Comparison of ENCODE assay signal across 20 mouse cellular contexts in the genomic region with DNA sequence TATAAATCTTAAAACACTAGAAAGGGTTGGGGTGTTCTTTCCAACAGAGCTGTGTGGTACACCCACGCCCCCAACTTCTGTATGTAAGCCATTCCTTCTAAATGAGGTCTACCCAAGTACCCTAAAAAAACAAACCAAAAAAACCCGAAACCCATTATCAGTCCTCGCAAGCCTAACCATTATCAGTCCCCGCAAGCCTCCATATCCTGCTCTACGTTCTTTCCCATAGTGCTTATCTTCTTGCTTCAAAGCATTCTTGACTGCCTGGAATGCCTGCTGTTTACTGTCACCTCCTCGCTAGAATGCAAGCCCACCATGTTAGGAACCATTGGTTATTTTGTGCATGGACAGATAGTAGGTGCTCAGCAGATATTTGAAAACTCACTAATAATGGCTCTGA. TPM values are rescaled to one million over a fixed set of nuclear protein-coding genes. Genes with fewer than 3 reads are reported as not detected.
DNase-seq lines count a peak whose midpoint lies in the region; ATAC-seq and TF ChIP-seq lines count a peak whose summit lies in the region.
"Had no signal": no experiment of that assay in that cellular context is flagged by ENCODE, and none has a peak within 500 bp of the region (broad histone marks: within the 10 kb centered on the region; RNA-seq: fewer than 3 reads in every experiment).

No protein-coding gene starts in this region.

- H3K36me3 ChIP-seq in heart, postnatal 0 days (replicated peaks; ENCODE audit: control insufficient read depth, insufficient read depth, low read length) = no peaks in the 10 kb centered on the region
- no peaks in the 10 kb centered on the region for H3K36me3 ChIP-seq in liver, postnatal 0 days (replicated peaks; ENCODE audit: insufficient read depth, low read length)
- H3K36me3 ChIP-seq: hindbrain, embryonic 10.5 days had no signal

- 21% methylated on average over 6 of the region's 6 CpGs for WGBS in heart, postnatal 0 days
- 39% methylated on average over 6 of the region's 6 CpGs for WGBS in liver, postnatal 0 days (ENCODE audit: insufficient replicate concordance)

- no peaks in the 10 kb centered on the region for H3K27me3 ChIP-seq in heart, postnatal 0 days (ENCODE audit: control insufficient read depth, insufficient read depth, low read length)
- H3K27me3 ChIP-seq in liver, postnatal 0 days (ENCODE audit: insufficient read depth, low read length) = no peaks in the 10 kb centered on the region
- H3K27me3 ChIP-seq: forebrain, embryonic 13.5 days had no signal

- no peak overlapping the region for H3K9ac ChIP-seq in heart, postnatal 0 days (replicated peaks; ENCODE audit: low read depth, low read length)
- no peak overlapping the region for H3K9ac ChIP-seq in liver, postnatal 0 days (replicated peaks)
- H3K9ac ChIP-seq: forebrain, embryonic 13.5 days; lung, embryonic 14.5 days had no signal

- ATAC-seq in heart, postnatal 0 days (ENCODE audit: insufficient read depth, low read depth) = peak; percentile 45; the same call in 1 of the 2 replicates
- ATAC-seq in erythroid progenitor cell, adult 5-6 weeks (replicated peaks; ENCODE audit: low FRiP score, poor library complexity, severe bottlenecking) = peak; percentile 81
- peak; percentile 76 for ATAC-seq in liver, postnatal 0 days
- ATAC-seq: CD4-positive, CD25-positive, alpha-beta regulatory T cell, adult 4 months; forebrain, embryonic 13.5 days; midbrain, embryonic 16.5 days had no signal

- peaks cover 7% of the 10 kb centered on the region for H3K4me1 ChIP-seq in heart, postnatal 0 days (ENCODE audit: control insufficient read depth, insufficient read depth)
- peaks cover 6% of the 10 kb centered on the region; the same call in 1 of the 2 replicates for H3K4me1 ChIP-seq in liver, postnatal 0 days (ENCODE audit: insufficient read depth)

- peak overlapping the region; percentile 38; the same call in 1 of the 2 replicates for H3K27ac ChIP-seq in heart, postnatal 0 days (ENCODE audit: low read depth)
- H3K27ac ChIP-seq in liver, postnatal 0 days (ENCODE audit: low read depth) = no peak overlapping the region
- H3K27ac ChIP-seq: forebrain, embryonic 13.5 days; hindbrain, embryonic 10.5 days had no signal

- no peak; the same call in 1 of the 2 replicates for TF ChIP-seq CTCF in heart, postnatal 0 days (IDR thresholded peaks at IDR 0.05; ENCODE audit: low read depth)
- no peak for TF ChIP-seq CTCF in liver, postnatal 0 days (IDR thresholded peaks at IDR 0.05; ENCODE audit: low read depth)

- H3K4me3 ChIP-seq in heart, postnatal 0 days (ENCODE audit: low read depth, low read length) = no peak overlapping the region
- no peak overlapping the region for H3K4me3 ChIP-seq in liver, postnatal 0 days (ENCODE audit: low read depth, low read length)
- H3K4me3 ChIP-seq: forebrain, embryonic 13.5 days; hindbrain, embryonic 10.5 days had no signal

- no peak overlapping the region for H3K4me2 ChIP-seq in heart, postnatal 0 days (ENCODE audit: low read depth, low read length)
- H3K4me2 ChIP-seq in liver, postnatal 0 days (ENCODE audit: low read depth, low read length) = peak overlapping the region; percentile 59
- H3K4me2 ChIP-seq: forebrain, embryonic 13.5 days; lung, embryonic 14.5 days had no signal

- TF ChIP-seq EP300 in heart, postnatal 0 days (IDR thresholded peaks at IDR 0.05; ENCODE audit: low read depth) = no peak
- peak; percentile 93 for TF ChIP-seq EP300 in liver, postnatal 0 days (IDR thresholded peaks at IDR 0.05; ENCODE audit: low read depth)

- DNase-seq in heart, postnatal 0 days (ENCODE audit: low spot score) = no peak
- no peak for DNase-seq in heart, postnatal 4 days
- DNase-seq in c-Kit-positive CD71-positive TER-119-negative erythroid progenitor cells, embryonic 14.5 days (ENCODE audit: low read depth) = peak; percentile 62
- DNase-seq in liver, postnatal 0 days = no peak
- DNase-seq in cerebellum, adult 8-10 months = no peak
- DNase-seq in cerebellum, adult 9-11 months = no peak
- DNase-seq in right cerebral cortex, postnatal 25 days = no peak
- DNase-seq: adrenal gland, adult 8-10 months; gastrocnemius, postnatal 25 days; kidney, adult 18-20 months; kidney, postnatal 14 days; lung, embryonic 14.5 days; lung, postnatal 4 days; right cerebral cortex, adult 18-20 months; thymus, postnatal 25 days had no signal

- H3K9me3 ChIP-seq in heart, postnatal 0 days (replicated peaks; ENCODE audit: control insufficient read depth, low read length) = no peaks in the 10 kb centered on the region
- H3K9me3 ChIP-seq in liver, postnatal 0 days (ENCODE audit: low read length) = no peaks in the 10 kb centered on the region
- H3K9me3 ChIP-seq: forebrain, embryonic 13.5 days; hindbrain, embryonic 10.5 days had no signal

RNA-seq across cellular contexts. Expression of gene Mboat1, which starts 52.3 kb away (rescaled TPM):
- total RNA-seq in heart, postnatal 0 days (2014; rRNA removed; ENCODE audit: low replicate concordance) = 1.0 and 1.4 TPM in 2 replicates
- polyA plus RNA-seq in heart, postnatal 0 days (2015; fragmentation: Nextera tagmentation; extraction: Ambion mirVana) = 1.6 TPM in 2 replicates
- 1 to 10 TPM; 1.6 to 2.2 TPM for total RNA-seq in heart, postnatal 4 days (2021)
- 0.84 and 6.1 TPM in 2 replicates for total RNA-seq in erythroid progenitor cell, adult 5-6 weeks (2015; ENCODE audit: low replicate concordance)
- total RNA-seq in erythroid progenitor cell, adult 5-6 weeks (2017; ENCODE audit: low replicate concordance) = 1.7 TPM in 1 of 2 replicates, not detected in the other
- polyA plus RNA-seq in liver, postnatal 0 days (2015; fragmentation: Nextera tagmentation; extraction: Ambion mirVana) = 1.1 and 1.5 TPM in 2 replicates
